Comparison of ENCODE assay signal across 9 mouse cellular contexts in the genomic region with DNA sequence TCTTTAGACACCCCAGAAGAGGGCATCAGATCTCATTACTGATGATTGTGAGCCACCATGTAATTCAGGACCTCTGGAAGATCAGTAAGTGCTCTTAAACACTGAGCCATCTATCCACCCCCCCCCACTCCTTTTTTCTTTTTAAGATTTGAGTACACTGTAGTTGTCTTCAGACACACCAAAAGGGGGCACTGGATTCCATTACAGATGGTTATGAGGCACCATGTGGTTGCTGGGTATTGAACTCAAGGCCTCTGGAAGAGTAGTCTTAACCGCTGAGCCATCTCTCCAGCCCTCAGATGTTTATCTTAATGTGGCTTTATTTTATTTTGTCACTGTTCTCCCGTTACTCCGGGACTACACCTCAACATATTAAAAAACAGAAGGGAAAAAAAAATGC. TPM values are rescaled to one million over a fixed set of nuclear protein-coding genes. Genes with fewer than 3 reads are reported as not detected.
A peak's percentile ranks its signal among the peaks of the same experiment; 100 is the strongest.
DNase-seq lines count a peak whose midpoint lies in the region; ATAC-seq and TF ChIP-seq lines count a peak whose summit lies in the region.
"Had no signal": no experiment of that assay in that cellular context is flagged by ENCODE, and none has a peak within 500 bp of the region (broad histone marks: within the 10 kb centered on the region; RNA-seq: fewer than 3 reads in every experiment).

No protein-coding gene starts in this region.

- H3K4me3 ChIP-seq in heart, embryonic 16.5 days (ENCODE audit: low read length), result peak overlapping the region; percentile 58
- peak overlapping the region; percentile 77 for H3K4me3 ChIP-seq in ES-Bruce4 (ENCODE audit: low read depth, low read length)
- H3K4me3 ChIP-seq in hindbrain, embryonic 12.5 days, result peak overlapping the region; percentile 93
- H3K4me3 ChIP-seq in midbrain, embryonic 16.5 days (ENCODE audit: low read depth, low read length), result peak overlapping the region; percentile 60

- H3K4me1 ChIP-seq in heart, embryonic 16.5 days (ENCODE audit: control insufficient read depth, insufficient read depth, low read length), result peaks cover 22% of the 10 kb centered on the region
- peaks cover 3% of the 10 kb centered on the region for H3K4me1 ChIP-seq in ES-Bruce4 (ENCODE audit: control insufficient read depth, insufficient read depth, low read length)
- peaks cover 14% of the 10 kb centered on the region for H3K4me1 ChIP-seq in hindbrain, embryonic 12.5 days
- H3K4me1 ChIP-seq in midbrain, embryonic 16.5 days (ENCODE audit: control insufficient read depth, insufficient read depth, low read length), result peaks cover 22% of the 10 kb centered on the region

- TF ChIP-seq POLR2A in ES-Bruce4 (IDR thresholded peaks at IDR 0.05; ENCODE audit: insufficient read depth, low read length), result no peak

- ATAC-seq in heart, embryonic 16.5 days (replicated peaks; ENCODE audit: extremely low read depth, insufficient read depth, low FRiP score), result no peak
- ATAC-seq in hindbrain, embryonic 12.5 days (ENCODE audit: low FRiP score), result no peak
- no peak for ATAC-seq in midbrain, embryonic 16.5 days

- peak overlapping the region; percentile 56 for H3K9ac ChIP-seq in heart, embryonic 16.5 days (ENCODE audit: low read length)
- peak overlapping the region; percentile 67 for H3K9ac ChIP-seq in ES-Bruce4 (ENCODE audit: low read depth, poor library complexity, severe bottlenecking)
- no peak overlapping the region for H3K9ac ChIP-seq in hindbrain, embryonic 12.5 days
- peak overlapping the region; percentile 65 for H3K9ac ChIP-seq in midbrain, embryonic 16.5 days (ENCODE audit: low read depth, low read length)

- WGBS in heart, embryonic 16.5 days, result 61% methylated on average over 3 of the region's 3 CpGs
- WGBS in hindbrain, embryonic 12.5 days, result 66% methylated on average over 3 of the region's 3 CpGs
- 73% methylated on average over 3 of the region's 3 CpGs for WGBS in midbrain, embryonic 16.5 days

- no peaks in the 10 kb centered on the region for H3K9me3 ChIP-seq in heart, embryonic 16.5 days (replicated peaks; ENCODE audit: control insufficient read depth, low read length)
- H3K9me3 ChIP-seq in ES-Bruce4 (replicated peaks; ENCODE audit: control insufficient read depth, insufficient read depth, low read length, poor library complexity, severe bottlenecking), result no peaks in the 10 kb centered on the region
- H3K9me3 ChIP-seq in hindbrain, embryonic 12.5 days (replicated peaks), result no peaks in the 10 kb centered on the region
- H3K9me3 ChIP-seq in midbrain, embryonic 16.5 days (replicated peaks; ENCODE audit: control insufficient read depth, low read length, poor library complexity, severe bottlenecking), result no peaks in the 10 kb centered on the region

- no peak overlapping the region for H3K27ac ChIP-seq in heart, embryonic 16.5 days (ENCODE audit: low read length)
- peak overlapping the region; percentile 41 for H3K27ac ChIP-seq in ES-Bruce4 (ENCODE audit: insufficient read depth, low read length)
- H3K27ac ChIP-seq in hindbrain, embryonic 12.5 days, result no peak overlapping the region
- no peak overlapping the region; the same call in 1 of the 2 replicates for H3K27ac ChIP-seq in midbrain, embryonic 16.5 days (ENCODE audit: low read length)

- no peak for DNase-seq in heart, adult 11 months
- DNase-seq in adrenal gland, postnatal 25 days, result no peak
- no peak for DNase-seq in layer of hippocampus, postnatal 36 days
- no peak for DNase-seq in spleen, postnatal 10 days (ENCODE audit: low spot score in 2 of 2)

- no peaks in the 10 kb centered on the region for H3K27me3 ChIP-seq in heart, embryonic 16.5 days (ENCODE audit: control insufficient read depth, insufficient read depth, low read length)
- H3K27me3 ChIP-seq in ES-Bruce4 (ENCODE audit: control insufficient read depth, insufficient read depth, low read length, poor library complexity, severe bottlenecking), result no peaks in the 10 kb centered on the region
- no peaks in the 10 kb centered on the region for H3K27me3 ChIP-seq in hindbrain, embryonic 12.5 days
- no peaks in the 10 kb centered on the region for H3K27me3 ChIP-seq in midbrain, embryonic 16.5 days (ENCODE audit: control insufficient read depth, insufficient read depth, low read depth, low read length)

- H3K4me2 ChIP-seq in heart, embryonic 16.5 days (ENCODE audit: low read depth, low read length), result peak overlapping the region; percentile 66
- peak overlapping the region; percentile 65 for H3K4me2 ChIP-seq in hindbrain, embryonic 12.5 days (replicated peaks)
- peak overlapping the region; percentile 67 for H3K4me2 ChIP-seq in midbrain, embryonic 16.5 days (ENCODE audit: low read length)

- H3K36me3 ChIP-seq in heart, embryonic 16.5 days (ENCODE audit: control insufficient read depth, insufficient read depth), result peaks cover 9% of the 10 kb centered on the region; the same call in 1 of the 2 replicates
- H3K36me3 ChIP-seq in ES-Bruce4 (ENCODE audit: control insufficient read depth, insufficient read depth, low read length, poor library complexity, severe bottlenecking), result peaks cover 27% of the 10 kb centered on the region
- H3K36me3 ChIP-seq in hindbrain, embryonic 12.5 days, result 0 out of 2 replicates have a peak, but pooled peaks cover 10% of the 10 kb centered on the region
- H3K36me3 ChIP-seq in midbrain, embryonic 16.5 days (ENCODE audit: control insufficient read depth, insufficient read depth, low read length), result peaks cover 7% of the 10 kb centered on the region

- no peak for TF ChIP-seq CTCF in ES-Bruce4 (IDR thresholded peaks at IDR 0.05; ENCODE audit: low read depth, low read length)

- no peak for TF ChIP-seq EP300 in ES-Bruce4 (IDR thresholded peaks at IDR 0.05; ENCODE audit: insufficient read depth, low read depth, low read length)

RNA-seq across cellular contexts. Expression of a gene that starts 1.0 kb away (rescaled TPM):
- 77.4 and 101 TPM in 2 replicates for polyA plus RNA-seq in heart, embryonic 16.5 days (2015; fragmentation: Nextera tagmentation; extraction: Ambion mirVana)
- polyA plus RNA-seq in ES-Bruce4 (2011; ENCODE audit: insufficient read depth, insufficient read length, low read depth, missing spikeins), result 108 and 115 TPM in 2 replicates
- 111 and 115 TPM in 2 replicates for polyA plus RNA-seq in hindbrain, embryonic 12.5 days (2016; fragmentation: Nextera tagmentation; extraction: Ambion mirVana)
- 84.5 and 96.5 TPM in 2 replicates for polyA plus RNA-seq in midbrain, embryonic 16.5 days (2015; fragmentation: Nextera tagmentation; extraction: Ambion mirVana)
- 55.4 and 68.9 TPM in 2 replicates for total RNA-seq in adrenal gland, postnatal 25 days (2021)
- total RNA-seq in layer of hippocampus, postnatal 36 days (2021), result 10 to 100 TPM; 39.2 to 41.7 TPM

RNA-seq across cellular contexts. Expression of a gene that starts 25.2 kb away (rescaled TPM):
- polyA plus RNA-seq in heart, embryonic 16.5 days (2015; fragmentation: Nextera tagmentation; extraction: Ambion mirVana), result 351 and 381 TPM in 2 replicates
- polyA plus RNA-seq in ES-Bruce4 (2011; ENCODE audit: insufficient read depth, insufficient read length, low read depth, missing spikeins), result 280 and 293 TPM in 2 replicates
- polyA plus RNA-seq in hindbrain, embryonic 12.5 days (2016; fragmentation: Nextera tagmentation; extraction: Ambion mirVana), result 420 and 456 TPM in 2 replicates
- 151 and 168 TPM in 2 replicates for polyA plus RNA-seq in midbrain, embryonic 16.5 days (2015; fragmentation: Nextera tagmentation; extraction: Ambion mirVana)
- 219 and 260 TPM in 2 replicates for total RNA-seq in adrenal gland, postnatal 25 days (2021)
- 10 to 100 TPM; 22.3 to 27.6 TPM for total RNA-seq in layer of hippocampus, postnatal 36 days (2021)

RNA-seq across cellular contexts. Expression of a gene that starts 29.4 kb away (rescaled TPM):
- 0.55 and 1.1 TPM in 2 replicates for polyA plus RNA-seq in heart, embryonic 16.5 days (2015; fragmentation: Nextera tagmentation; extraction: Ambion mirVana)
- polyA plus RNA-seq in ES-Bruce4 (2011; ENCODE audit: insufficient read depth, insufficient read length, low read depth, missing spikeins), result 0.49 TPM in 1 of 2 replicates, not detected in the other
- polyA plus RNA-seq in hindbrain, embryonic 12.5 days (2016; fragmentation: Nextera tagmentation; extraction: Ambion mirVana), result not detected in 2 replicates
- polyA plus RNA-seq in midbrain, embryonic 16.5 days (2015; fragmentation: Nextera tagmentation; extraction: Ambion mirVana), result not detected in 2 replicates
- not detected in 2 replicates for total RNA-seq in adrenal gland, postnatal 25 days (2021)
- total RNA-seq in layer of hippocampus, postnatal 36 days (2021), result not detected

RNA-seq across cellular contexts. Expression of a gene that starts 52.6 kb away (rescaled TPM):
- polyA plus RNA-seq in heart, embryonic 16.5 days (2015; fragmentation: Nextera tagmentation; extraction: Ambion mirVana), result not detected in 2 replicates
- not detected in 2 replicates for polyA plus RNA-seq in ES-Bruce4 (2011; ENCODE audit: insufficient read depth, insufficient read length, low read depth, missing spikeins)
- polyA plus RNA-seq in hindbrain, embryonic 12.5 days (2016; fragmentation: Nextera tagmentation; extraction: Ambion mirVana), result not detected in 2 replicates
- 0.11 TPM in 1 of 2 replicates, not detected in the other for polyA plus RNA-seq in midbrain, embryonic 16.5 days (2015; fragmentation: Nextera tagmentation; extraction: Ambion mirVana)
- 0.64 TPM in 1 of 2 replicates, not detected in the other for total RNA-seq in adrenal gland, postnatal 25 days (2021)
- total RNA-seq in layer of hippocampus, postnatal 36 days (2021), result under 1 TPM in 1 of 2 experiments, not detected in 1; 0.48 TPM
- polyA plus RNA-seq: brain, embryonic 14.5 days had no signal

RNA-seq across cellular contexts. Expression of a gene that starts 53.2 kb away (rescaled TPM):
- 0.04 TPM in 1 of 2 replicates, not detected in the other for polyA plus RNA-seq in heart, embryonic 16.5 days (2015; fragmentation: Nextera tagmentation; extraction: Ambion mirVana)
- 0.37 and 0.53 TPM in 2 replicates for polyA plus RNA-seq in ES-Bruce4 (2011; ENCODE audit: insufficient read depth, insufficient read length, low read depth, missing spikeins)
- polyA plus RNA-seq in hindbrain, embryonic 12.5 days (2016; fragmentation: Nextera tagmentation; extraction: Ambion mirVana), result not detected in 2 replicates
- 0.04 TPM in 1 of 2 replicates, not detected in the other for polyA plus RNA-seq in midbrain, embryonic 16.5 days (2015; fragmentation: Nextera tagmentation; extraction: Ambion mirVana)
- total RNA-seq in adrenal gland, postnatal 25 days (2021), result not detected in 2 replicates
- not detected for total RNA-seq in layer of hippocampus, postnatal 36 days (2021)
- polyA plus RNA-seq: brain, embryonic 14.5 days had no signal
